Mouse (Mus musculus): Measurements from ENCODE around the gene Bnipl.
A peak's percentile ranks its signal among the peaks of the same experiment; 100 is the strongest.

Bnipl gene

GRCm38 (mm10) chr3:95250783-95251424 is at the start of gene Bnipl:
Gene Bnipl, minus strand, starts transcription at chr3:95251193.
- DNase-seq = no peak

DNA sequence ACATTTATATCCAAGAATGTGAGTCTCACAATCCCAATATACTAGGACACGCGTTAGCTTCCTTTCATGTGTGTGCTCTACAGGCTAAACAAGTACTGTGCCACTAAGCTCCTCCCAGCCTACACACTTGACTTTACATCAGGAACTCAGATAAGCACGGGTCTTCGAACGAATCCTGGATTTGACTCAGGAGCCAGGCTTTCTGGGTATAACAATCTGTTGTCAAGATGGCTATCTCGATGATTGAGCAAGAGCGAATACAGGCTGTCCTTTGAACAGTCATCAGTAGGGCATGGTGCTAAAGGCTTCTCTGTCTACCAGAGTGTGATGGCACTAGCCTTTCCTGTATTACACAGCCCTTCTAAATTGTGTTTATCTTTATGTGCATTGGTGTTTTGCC is 47.0 kb upstream of the Bnipl start:
- no peak for DNase-seq

GRCm38 (mm10) chr3:95296103-95296469 is 45.1 kb upstream of the Bnipl start:
- DNase-seq = peak; percentile 48 to 52

DNA sequence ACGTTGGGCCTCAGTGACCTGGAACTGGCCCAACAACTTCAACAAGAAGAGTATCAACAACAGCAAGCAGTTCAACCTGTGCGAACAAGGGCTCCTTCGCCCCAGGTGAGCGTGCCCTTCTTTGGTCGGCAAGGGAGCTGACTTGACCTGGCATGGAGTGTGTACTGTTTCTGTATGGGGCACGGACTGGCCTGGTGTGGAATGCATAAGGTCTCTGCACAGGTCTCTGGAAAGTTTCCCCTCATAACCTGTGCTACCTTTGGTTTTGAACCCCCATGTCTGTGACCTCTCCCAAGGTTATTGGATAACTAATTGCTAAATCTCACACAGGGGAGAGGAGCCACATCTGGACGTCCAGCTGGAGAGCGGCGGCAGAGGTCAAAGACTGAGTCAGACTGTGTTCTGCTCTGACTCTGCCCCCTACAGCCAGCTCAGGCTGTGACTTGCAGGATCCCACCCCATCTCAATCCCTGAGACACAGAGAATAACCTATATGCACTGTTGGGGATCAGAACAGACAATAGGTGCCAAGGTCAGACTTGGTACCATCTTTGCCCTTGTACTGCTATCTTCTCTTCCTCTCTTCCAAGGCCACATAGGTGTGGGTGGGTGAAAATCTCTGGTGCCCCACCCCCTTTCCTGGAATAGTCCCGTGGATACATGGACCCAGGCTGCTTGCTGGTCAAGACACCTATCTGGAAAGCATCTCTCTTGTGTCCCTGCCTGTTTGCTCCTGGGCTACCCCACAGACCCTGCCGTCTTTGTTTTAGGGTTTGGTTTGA is 44.5 kb upstream of the Bnipl start:
- DNase-seq = no peak

GRCm38 (mm10) chr3:95294718-95295117 is 43.7 kb upstream of the Bnipl start:
- DNase-seq = no peak

DNA sequence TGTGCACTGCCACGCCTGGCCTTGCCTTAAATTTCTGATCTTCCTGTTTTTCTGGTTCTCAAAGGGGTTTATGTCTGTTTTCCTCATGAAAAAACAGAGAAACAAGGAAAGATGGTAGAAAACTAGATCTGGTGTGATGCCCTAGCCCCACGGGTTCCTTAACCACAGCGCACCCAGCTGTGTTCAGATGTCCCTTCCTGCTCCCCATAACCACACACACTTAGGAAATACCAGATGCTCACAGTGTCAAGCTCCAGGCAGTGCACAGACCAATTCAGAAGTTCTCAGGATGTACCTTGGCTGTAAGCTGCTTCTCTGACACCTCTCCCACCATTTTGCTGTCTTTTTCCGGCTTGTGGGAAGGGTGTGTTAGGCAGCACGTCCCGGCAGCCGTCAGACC is 43.3 kb upstream of the Bnipl start:
- DNase-seq = no peak

- no peak for DNase-seq
These were observed 42.5 kb upstream of the Bnipl start for GRCm38 (mm10) chr3:95293537-95293936.

GRCm38 (mm10) chr3:95292899-95293298 is 41.9 kb upstream of the Bnipl start:
- DNase-seq = no peak

GRCm38 (mm10) chr3:95291041-95291440 is 40.0 kb upstream of the Bnipl start:
- DNase-seq = no peak

GRCm38 (mm10) chr3:95290156-95290555 is 39.2 kb upstream of the Bnipl start:
- no peak for DNase-seq

- no peak for DNase-seq
These were observed 38.4 kb upstream of the Bnipl start for GRCm38 (mm10) chr3:95289419-95289818.

GRCm38 (mm10) chr3:95287541-95287940 is 36.5 kb upstream of the Bnipl start:
- DNase-seq = no peak

DNA sequence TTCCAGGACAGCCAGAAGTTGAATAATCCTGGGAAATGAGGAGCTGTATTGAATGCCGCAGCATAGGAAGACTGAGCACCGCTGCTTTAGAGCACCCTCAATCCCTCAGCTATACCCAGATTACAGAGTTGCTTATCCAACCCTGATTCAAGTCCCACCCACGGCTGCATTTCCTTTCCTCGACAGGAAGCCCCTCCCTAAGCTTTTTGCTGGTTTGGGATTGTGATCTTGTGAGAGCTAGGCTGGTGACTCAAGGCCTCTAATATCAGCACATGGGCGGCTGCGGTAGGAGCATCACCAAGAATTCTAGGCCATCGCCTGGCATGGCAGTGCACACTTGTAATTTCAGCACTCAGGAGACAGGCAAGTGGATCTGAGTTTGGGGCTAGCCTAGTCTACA is 35.5 kb upstream of the Bnipl start:
- no peak for DNase-seq

GRCm38 (mm10) chr3:95286011-95286410 is 35.0 kb upstream of the Bnipl start:
- DNase-seq = no peak

DNA sequence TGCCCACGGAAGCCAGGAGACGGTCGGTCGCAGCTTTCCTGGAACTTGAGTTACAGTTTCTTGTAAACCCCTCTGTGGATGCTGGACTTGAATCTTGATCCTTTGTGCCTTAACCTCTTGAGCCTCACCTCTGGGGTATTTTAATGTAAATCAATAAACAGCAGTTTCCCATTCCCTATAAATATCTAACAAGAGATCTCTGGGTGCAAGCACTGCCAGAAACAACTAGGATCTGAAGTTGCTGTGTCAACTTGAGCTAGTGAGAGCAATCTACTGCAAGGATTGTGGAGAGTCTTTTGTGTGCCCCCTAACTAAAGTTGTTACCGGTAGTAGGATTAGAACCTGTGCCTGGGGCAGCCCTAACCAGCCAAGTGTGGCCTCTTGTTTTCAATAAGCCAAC is 34.4 kb upstream of the Bnipl start:
- no peak for DNase-seq

GRCm38 (mm10) chr3:95284501-95285281 is 33.7 kb upstream of the Bnipl start:
- no peak for DNase-seq

DNA sequence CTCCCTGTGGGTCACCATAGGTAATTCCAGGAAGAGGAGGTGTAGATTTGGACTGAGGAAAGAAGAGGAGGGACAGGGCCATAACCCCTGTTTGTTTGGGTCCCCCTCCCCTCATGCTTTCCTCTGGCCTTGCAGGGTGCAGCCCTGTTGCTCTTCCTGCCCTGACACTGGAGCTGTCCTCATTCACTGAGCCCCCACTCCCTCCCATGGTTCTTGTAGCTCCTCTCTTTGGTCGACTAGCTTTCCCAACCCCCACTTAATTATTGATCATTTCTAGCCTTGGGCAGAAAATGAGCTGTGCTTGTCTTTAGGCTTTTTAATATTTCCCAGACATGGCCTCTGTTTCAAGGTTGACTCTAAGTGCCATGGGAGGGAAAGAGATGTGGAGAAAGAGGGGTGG is 33.1 kb upstream of the Bnipl start:
- peak in 1 of 2 experiments; percentile 11 for DNase-seq

- DNase-seq = no peak
These were observed 32.6 kb upstream of the Bnipl start for GRCm38 (mm10) chr3:95283589-95283941.

GRCm38 (mm10) chr3:95282865-95283588 is 32.0 kb upstream of the Bnipl start:
- peak; percentile 60 to 70 for DNase-seq

GRCm38 (mm10) chr3:95282381-95282864 is 31.4 kb upstream of the Bnipl start:
- peak; percentile 55 to 56 for DNase-seq

- DNase-seq = peak; percentile 98 to 99
These were observed 30.5 kb upstream of the Bnipl start, which contains the start of the genes Mindy1 and Prune1 for GRCm38 (mm10) chr3:95281216-95282126. Gene Mindy1, plus strand, starts transcription at chr3:95281345. Gene Prune1, minus strand, starts transcription at chr3:95282076.

DNA sequence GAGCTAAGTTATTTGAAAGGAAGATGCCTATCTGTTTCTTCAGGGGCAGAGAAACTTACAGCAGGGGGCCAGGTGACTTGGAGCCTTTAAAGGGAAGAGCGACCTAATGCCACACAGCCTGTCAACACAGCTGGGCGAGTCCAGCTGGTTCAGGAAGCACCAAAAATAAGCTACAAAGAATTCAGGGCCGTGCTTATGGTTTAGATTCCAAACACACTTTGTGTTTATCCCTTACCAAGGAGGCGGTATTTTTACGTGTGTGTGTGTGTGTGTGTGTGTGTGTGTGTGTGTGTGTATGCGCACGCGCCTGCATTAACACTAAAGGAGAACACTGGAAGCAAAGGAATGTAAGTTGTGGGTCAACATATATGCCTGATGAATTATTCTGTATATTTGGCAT is 29.8 kb upstream of the Bnipl start:
- peak; percentile 12 to 28 for DNase-seq
